Mouse (Mus musculus) liver, adult 2 months (tissue): ENCODE data around the gene Mrps17. TPM values are rescaled to one million over a fixed set of nuclear protein-coding genes. Genes with fewer than 3 reads are reported as not detected.

Experiments used
- DNase-seq: peaks from one replicate; pipeline ENCODE4 v3.0.0-alpha.2; 2011; ENCODE audit warnings: low read depth, low spot score; ENCODE audit errors: extremely low read depth
- H3K27ac ChIP-seq: fragments of 200-500 bp; replicated peaks from 2 replicates; pipeline ENCODE4 v1.5.1; 2012; ENCODE audit warnings: low read depth, mild to moderate bottlenecking, control low read depth, inconsistent platforms, low read length; ENCODE audit not compliant: insufficient read depth
- H3K27me3 ChIP-seq: fragments of 200-500 bp; 2 replicates; pipeline ENCODE4 v1.6.1; 2012; ENCODE audit warnings: mild to moderate bottlenecking, moderate library complexity, low read length, inconsistent platforms; ENCODE audit not compliant: control insufficient read depth, insufficient read depth
- H3K36me3 ChIP-seq: fragments of 200-500 bp; 2 replicates; pipeline ENCODE4 v1.6.1; 2012; ENCODE audit warnings: low read length, inconsistent platforms; ENCODE audit not compliant: control insufficient read depth, insufficient read depth
- H3K4me1 ChIP-seq: fragments of 200-500 bp; 2 replicates; pipeline ENCODE4 v1.6.1; 2011; ENCODE audit warnings: low read length; ENCODE audit not compliant: control insufficient read depth, insufficient read depth
- H3K4me3 ChIP-seq: fragments of 200-500 bp; 2 replicates; pipeline ENCODE4 v1.5.1; 2011; ENCODE audit warnings: low read depth, mild to moderate bottlenecking, control low read depth, low read length, moderate library complexity; ENCODE audit not compliant: insufficient read depth
- H3K79me2 ChIP-seq: fragments of 200-500 bp; 2 replicates; pipeline ENCODE4 v1.6.1; 2012; ENCODE audit warnings: inconsistent platforms, mild to moderate bottlenecking, low read length, moderate library complexity; ENCODE audit not compliant: control insufficient read depth, insufficient read depth
- H3K9ac ChIP-seq: fragments of 200-500 bp; 2 replicates; pipeline ENCODE4 v1.6.1; 2012; ENCODE audit warnings: low read depth, mild to moderate bottlenecking, control low read depth, inconsistent platforms, low read length
- CTCF ChIP-seq: fragments of 200-500 bp; IDR thresholded peaks from 2 replicates; pipeline ENCODE4 v1.5.1; 2011; ENCODE audit warnings: low read depth, low read length, control low read depth
- POLR2A ChIP-seq: fragments of 200-500 bp; IDR thresholded peaks from 2 replicates; pipeline ENCODE4 v1.6.1; 2011; ENCODE audit warnings: low read length, control low read depth; ENCODE audit not compliant: insufficient read depth; ENCODE audit errors: extremely low read depth
- WGBS: fragments of 180-500 bp; shearing (Covaris S2); methylation state at CpG from one replicate; pipeline ENCODE4 v1.1.7; 2018; 5-methylcytosine and 5-hydroxymethylcytosine counted together
- polyA plus RNA-seq: library from polyadenylated mRNA; depleted of rRNA; stranded (reverse); fragments of >200 nt; gene quantifications from 2 replicates; pipeline ENCODE4 v1.2.3, GENCODE M21; 2012
- total RNA-seq: library from RNA; depleted of rRNA; stranded (reverse); fragments of >200 nt; gene quantifications from 2 replicates; pipeline ENCODE4 v1.2.3, GENCODE M21; 2014

Mrps17 gene
- total and polyA plus RNA-seq, 2 experiments, result 55.5 to 94.6 TPM

DNA sequence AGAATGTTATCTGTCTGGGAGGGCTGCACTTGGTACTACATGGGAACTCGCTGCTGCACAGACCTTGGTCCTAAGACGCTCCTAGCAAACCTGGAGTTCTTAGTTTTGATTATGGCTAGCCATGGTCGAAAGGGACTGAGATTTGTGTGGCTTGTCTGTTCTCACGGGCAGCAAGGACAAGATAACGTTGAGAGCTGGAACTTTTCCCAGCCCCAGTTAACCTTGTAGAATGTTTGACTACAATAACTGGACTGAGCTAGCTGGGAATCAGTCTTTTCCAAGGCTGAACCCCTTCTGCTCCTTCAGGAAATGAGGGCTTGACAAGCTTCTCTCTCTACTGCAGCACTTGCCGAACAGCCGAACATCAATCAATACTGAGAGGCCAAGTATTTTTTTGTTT lies 27.7 kb upstream of the Mrps17 start:
- Histone ChIP-seq H3K27me3 (no peaks in the 10 kb centered on the region), H3K27ac (no peak overlapping the region), H3K36me3 (no peaks in the 10 kb centered on the region), H3K4me1 (peaks cover 2% of the 10 kb centered on the region; the same call in 1 of the 2 replicates), H3K9ac (no peak overlapping the region), H3K79me2 (no peaks in the 10 kb centered on the region), H3K4me3 (no peak overlapping the region)
- WGBS, result 42% methylated on average over 7 of the region's 7 CpGs
- peak; percentile 40 for DNase-seq
- TF ChIP-seq POLR2A (no peak), CTCF (no peak)

DNA sequence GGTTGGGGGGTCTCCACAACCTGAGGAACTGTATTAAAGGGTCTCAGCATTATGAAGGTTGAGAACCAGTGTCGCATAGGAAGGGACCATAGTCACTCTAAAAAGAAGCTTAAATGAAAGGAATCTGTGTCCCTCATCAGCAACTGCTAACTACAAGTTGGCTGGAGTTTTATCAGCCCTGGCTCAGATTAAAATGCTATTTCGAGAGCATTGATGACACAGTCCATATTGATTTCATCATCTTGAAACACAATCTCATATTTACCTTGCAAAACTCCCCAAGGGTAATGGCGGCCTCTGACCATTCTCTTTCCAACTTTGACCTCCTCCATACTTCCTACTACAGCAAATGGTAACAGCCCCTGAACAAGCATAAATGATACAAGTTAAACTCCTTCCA lies 24.8 kb upstream of the Mrps17 start:
- TF ChIP-seq POLR2A, result no peak
- H3K27ac ChIP-seq, result no peak overlapping the region
- H3K79me2 ChIP-seq, result no peaks in the 10 kb centered on the region
- 39% methylated on average over 3 of the region's 3 CpGs for WGBS
- DNase-seq, result peak; percentile 86
- peaks cover 2% of the 10 kb centered on the region; the same call in 1 of the 2 replicates for H3K4me1 ChIP-seq
- H3K36me3 ChIP-seq, result no peaks in the 10 kb centered on the region
- no peak overlapping the region for H3K4me3 ChIP-seq
- no peaks in the 10 kb centered on the region for H3K27me3 ChIP-seq
- no peak overlapping the region for H3K9ac ChIP-seq

- no peak for TF ChIP-seq CTCF
- peaks cover 5% of the 10 kb centered on the region for H3K4me1 ChIP-seq
- no peaks in the 10 kb centered on the region for H3K79me2 ChIP-seq
- no peaks in the 10 kb centered on the region for H3K27me3 ChIP-seq
- no peak overlapping the region for H3K4me3 ChIP-seq
- H3K27ac ChIP-seq, result no peak overlapping the region
- H3K36me3 ChIP-seq, result no peaks in the 10 kb centered on the region
- WGBS, result 58% methylated on average over 2 of the region's 2 CpGs
- no peak overlapping the region for H3K9ac ChIP-seq
- peak; percentile 48 for DNase-seq
Observed at GRCm38 (mm10) chr5:129700506-129700905, 14.8 kb upstream of the Mrps17 start.

GRCm38 (mm10) chr5:129701706-129702105 lies 13.6 kb upstream of the Mrps17 start:
- no peak for TF ChIP-seq CTCF
- no peak for TF ChIP-seq POLR2A
- Histone ChIP-seq H3K79me2 (no peaks in the 10 kb centered on the region), H3K4me1 (peaks cover 5% of the 10 kb centered on the region), H3K4me3 (no peak overlapping the region), H3K36me3 (no peaks in the 10 kb centered on the region), H3K9ac (no peak overlapping the region), H3K27ac (no peak overlapping the region), H3K27me3 (no peaks in the 10 kb centered on the region)
- WGBS, result 95% methylated on average over 1 of the region's 1 CpGs
- DNase-seq, result no peak

GRCm38 (mm10) chr5:129703368-129703767 lies 11.9 kb upstream of the Mrps17 start:
- H3K36me3 ChIP-seq, result no peaks in the 10 kb centered on the region
- no peak overlapping the region for H3K27ac ChIP-seq
- TF ChIP-seq CTCF (no peak), POLR2A (no peak)
- H3K79me2 ChIP-seq, result no peaks in the 10 kb centered on the region
- H3K4me3 ChIP-seq, result no peak overlapping the region
- no peak overlapping the region for H3K9ac ChIP-seq
- H3K4me1 ChIP-seq, result peaks cover 5% of the 10 kb centered on the region
- H3K27me3 ChIP-seq, result no peaks in the 10 kb centered on the region
- DNase-seq, result peak; percentile 88

DNA sequence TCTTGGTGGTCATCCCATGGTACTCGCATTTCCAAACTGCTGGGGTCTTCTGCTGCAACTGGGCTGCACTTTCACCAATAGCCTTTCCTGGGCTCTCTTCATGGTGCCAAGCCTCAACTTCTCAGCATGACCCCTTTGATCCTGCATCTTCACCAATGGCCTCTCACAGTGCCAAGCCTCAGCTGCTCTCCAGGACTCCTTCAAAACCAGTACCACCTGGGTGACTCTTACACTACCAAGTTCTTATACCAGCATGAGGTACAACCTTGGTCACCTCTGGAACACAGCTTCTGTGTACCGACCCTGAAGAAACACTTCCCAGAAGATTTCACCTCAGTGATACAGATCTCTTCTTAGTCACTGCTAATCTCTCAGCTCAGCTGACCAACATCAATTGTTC lies 6.9 kb upstream of the Mrps17 start, which contains the start of gene Sept14:
Sept14 (minus strand) TSS at position 101 of the 400 bp plus-strand sequence.
- Histone ChIP-seq H3K27ac (no peak within 1 kb of the TSS), H3K4me3 (no peak within 1 kb of the TSS), H3K4me1 (no peaks in the 10 kb centered on the region), H3K27me3 (no peaks in the 10 kb centered on the region), H3K36me3 (no peaks in the 10 kb centered on the region), H3K9ac (no peak within 1 kb of the TSS), H3K79me2 (no peaks in the 10 kb centered on the region)
- 72% methylated on average over 2 of the region's 2 CpGs for WGBS
- DNase-seq, result no peak
- no peak for TF ChIP-seq POLR2A
- TF ChIP-seq CTCF, result no peak
